Mouse (Mus musculus) ovary, adult 18-20 months (tissue): ENCODE data around the gene Lpp.

Source experiments
- DNase-seq: peaks from one replicate; pipeline ENCODE4 v3.0.0; 2022; ENCODE audit warnings: low spot score, mixed read lengths

The Lpp gene

GRCm38 (mm10) chr16:24807565-24807964 is 414.3 kb downstream of the Lpp start:
- no peak for DNase-seq

GRCm38 (mm10) chr16:24809811-24810210 is 416.5 kb downstream of the Lpp start:
- no peak for DNase-seq

GRCm38 (mm10) chr16:24816621-24817020 is 423.3 kb downstream of the Lpp start:
- DNase-seq, result no peak

- DNase-seq, result no peak
Observed at GRCm38 (mm10) chr16:24817381-24817780, 424.1 kb downstream of the Lpp start.

GRCm38 (mm10) chr16:24819127-24819526 is 425.8 kb downstream of the Lpp start:
- DNase-seq, result no peak

GRCm38 (mm10) chr16:24822182-24822875 is 429.0 kb downstream of the Lpp start:
- DNase-seq, result no peak

GRCm38 (mm10) chr16:24822918-24823317 is 429.6 kb downstream of the Lpp start:
- no peak for DNase-seq

- no peak for DNase-seq
Observed at GRCm38 (mm10) chr16:24826390-24826789, 433.1 kb downstream of the Lpp start.

- no peak for DNase-seq
Observed at GRCm38 (mm10) chr16:24828207-24828803, 435.0 kb downstream of the Lpp start.

GRCm38 (mm10) chr16:24829860-24830259 is 436.6 kb downstream of the Lpp start:
- no peak for DNase-seq

GRCm38 (mm10) chr16:24830939-24831338 is 437.6 kb downstream of the Lpp start:
- no peak for DNase-seq

- DNase-seq, result no peak
Observed at GRCm38 (mm10) chr16:24833221-24833620, 439.9 kb downstream of the Lpp start.

- no peak for DNase-seq
Observed at GRCm38 (mm10) chr16:24834536-24834935, 441.2 kb downstream of the Lpp start.

GRCm38 (mm10) chr16:24836550-24836949 is 443.2 kb downstream of the Lpp start:
- DNase-seq, result no peak

GRCm38 (mm10) chr16:24839018-24839417 is 445.7 kb downstream of the Lpp start:
- no peak for DNase-seq

GRCm38 (mm10) chr16:24840073-24840472 is 446.8 kb downstream of the Lpp start:
- no peak for DNase-seq

- DNase-seq, result no peak
Observed at GRCm38 (mm10) chr16:24846141-24846540, 452.8 kb downstream of the Lpp start.

GRCm38 (mm10) chr16:24859509-24860140 is 466.3 kb downstream of the Lpp start:
- no peak for DNase-seq

- DNase-seq, result no peak
Observed at GRCm38 (mm10) chr16:24860445-24860844, 467.1 kb downstream of the Lpp start.

GRCm38 (mm10) chr16:24861374-24861773 is 468.1 kb downstream of the Lpp start:
- DNase-seq, result no peak

- no peak for DNase-seq
Observed at GRCm38 (mm10) chr16:24874235-24874634, 480.9 kb downstream of the Lpp start.

GRCm38 (mm10) chr16:24875661-24876060 is 482.4 kb downstream of the Lpp start:
- DNase-seq, result no peak

GRCm38 (mm10) chr16:24878977-24879376 is 485.7 kb downstream of the Lpp start:
- no peak for DNase-seq
